In the genomic region with DNA sequence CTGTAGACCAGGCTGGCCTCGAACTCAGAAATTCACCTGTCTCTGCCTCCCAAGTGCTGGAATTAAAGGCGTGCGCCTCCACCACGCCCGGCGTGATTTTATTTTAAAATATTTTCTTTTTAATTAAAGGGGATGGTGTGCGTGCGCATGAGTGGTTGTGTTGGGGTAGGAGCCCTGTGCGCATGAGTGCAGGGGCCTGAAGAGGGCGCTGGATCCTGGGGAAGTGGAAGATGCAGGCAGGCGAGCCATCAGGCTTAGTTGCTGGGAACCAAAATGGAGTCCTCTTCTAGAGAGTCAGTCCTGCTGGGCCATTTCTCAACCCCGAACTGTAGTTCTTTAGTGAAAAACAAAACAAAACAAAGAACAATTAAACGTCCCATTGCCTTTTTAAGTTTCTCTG, we compare ENCODE assay signal across 35 mouse cellular contexts. TPM values are rescaled to one million over a fixed set of nuclear protein-coding genes. Genes with fewer than 3 reads are reported as not detected.
A peak's percentile ranks its signal among the peaks of the same experiment; 100 is the strongest.
DNase-seq lines count a peak whose midpoint lies in the region; ATAC-seq and TF ChIP-seq lines count a peak whose summit lies in the region.
"Had no signal": no experiment of that assay in that cellular context is flagged by ENCODE, and none has a peak within 500 bp of the region (broad histone marks: within the 10 kb centered on the region; RNA-seq: fewer than 3 reads in every experiment).

No protein-coding gene starts in this region.

- no peak overlapping the region for H3K27ac ChIP-seq in forebrain, postnatal 0 days (ENCODE audit: low read depth, low read length)
- no peak overlapping the region for H3K27ac ChIP-seq in forebrain, embryonic 10.5 days
- H3K27ac ChIP-seq in liver, embryonic 14.5 days, result no peak overlapping the region
- H3K27ac ChIP-seq in liver, embryonic 12.5 days, result no peak overlapping the region
- no peak overlapping the region for H3K27ac ChIP-seq in ES-Bruce4 (ENCODE audit: insufficient read depth, low read length)
- H3K27ac ChIP-seq: embryonic facial prominence, embryonic 12.5 days; forebrain, embryonic 15.5 days; gastrocnemius, adult 2 months; heart, adult 2 months; heart, embryonic 13.5 days; hindbrain, embryonic 14.5 days; intestine, embryonic 15.5 days; liver, embryonic 13.5 days; midbrain, embryonic 10.5 days; midbrain, embryonic 15.5 days; neural tube, embryonic 15.5 days had no signal

- TF ChIP-seq CTCF in forebrain, postnatal 0 days (IDR thresholded peaks at IDR 0.05; ENCODE audit: low read depth), result peak; percentile 9; the same call in 1 of the 2 replicates
- TF ChIP-seq CTCF in liver, embryonic 14.5 days (IDR thresholded peaks at IDR 0.05; ENCODE audit: low read depth), result peak; percentile 59
- peak; percentile 61 for TF ChIP-seq CTCF in ES-Bruce4 (IDR thresholded peaks at IDR 0.05; ENCODE audit: low read depth, low read length)

- DNase-seq in forebrain, postnatal 0 days, result no peak
- DNase-seq in forebrain, embryonic 10.5 days (ENCODE audit: extremely low spot score, low spot score), result no peak
- DNase-seq in liver, embryonic 14.5 days (ENCODE audit: low read depth in 3 of 3, low spot score in 3 of 3), result no peak
- peak; percentile 78 for DNase-seq in ZHBTc4 (ENCODE audit: low read depth, low spot score)
- DNase-seq in lung, postnatal 36 days, result no peak
- no peak for DNase-seq in kidney, postnatal 14 days
- DNase-seq: adrenal gland, adult 2 months; adrenal gland, postnatal 36 days; cerebellum, adult 2 months; embryo, embryonic 11 days; gastrocnemius, adult 2 months; gastrocnemius, postnatal 36 days; heart, adult 2 months; heart, postnatal 10 days; kidney, adult 2 months; kidney, postnatal 4 days; liver, embryonic 13.5 days; lung, embryonic 14.5 days; lung, postnatal 14 days; retina, postnatal 1 day; right cerebral cortex, postnatal 25 days; spleen, adult 18-20 months; thymus, adult 2 months; thymus, postnatal 4 days had no signal

- H3K27me3 ChIP-seq in forebrain, postnatal 0 days (ENCODE audit: insufficient read depth, low read length), result no peaks in the 10 kb centered on the region
- H3K27me3 ChIP-seq in forebrain, embryonic 10.5 days (ENCODE audit: poor library complexity, severe bottlenecking), result peaks cover 22% of the 10 kb centered on the region
- no peaks in the 10 kb centered on the region for H3K27me3 ChIP-seq in liver, embryonic 14.5 days (ENCODE audit: control insufficient read depth, insufficient read depth, low read length)
- no peaks in the 10 kb centered on the region for H3K27me3 ChIP-seq in liver, embryonic 12.5 days (replicated peaks)
- no peaks in the 10 kb centered on the region for H3K27me3 ChIP-seq in ES-Bruce4 (ENCODE audit: control insufficient read depth, insufficient read depth, low read length, poor library complexity, severe bottlenecking)
- H3K27me3 ChIP-seq: embryonic facial prominence, embryonic 12.5 days; forebrain, embryonic 15.5 days; heart, embryonic 13.5 days; intestine, embryonic 15.5 days; midbrain, embryonic 15.5 days; neural tube, embryonic 15.5 days had no signal

- ATAC-seq in forebrain, postnatal 0 days, result no peak
- ATAC-seq in liver, embryonic 14.5 days (ENCODE audit: insufficient read depth), result no peak
- no peak for ATAC-seq in liver, embryonic 12.5 days
- ATAC-seq: activated CD4-positive, CD25-positive, alpha-beta regulatory T cell, adult 4 months; forebrain, embryonic 15.5 days; intestine, embryonic 15.5 days; midbrain, embryonic 15.5 days had no signal

- H3K9me3 ChIP-seq in forebrain, postnatal 0 days (ENCODE audit: low read length), result no peaks in the 10 kb centered on the region
- no peaks in the 10 kb centered on the region for H3K9me3 ChIP-seq in forebrain, embryonic 10.5 days
- no peaks in the 10 kb centered on the region for H3K9me3 ChIP-seq in liver, embryonic 14.5 days (ENCODE audit: control insufficient read depth, low read length)
- H3K9me3 ChIP-seq in liver, embryonic 12.5 days (replicated peaks), result no peaks in the 10 kb centered on the region
- H3K9me3 ChIP-seq in ES-Bruce4 (replicated peaks; ENCODE audit: control insufficient read depth, insufficient read depth, low read length, poor library complexity, severe bottlenecking), result no peaks in the 10 kb centered on the region
- H3K9me3 ChIP-seq: embryonic facial prominence, embryonic 12.5 days; forebrain, embryonic 15.5 days; heart, embryonic 13.5 days; intestine, embryonic 15.5 days; liver, embryonic 13.5 days; midbrain, embryonic 10.5 days; midbrain, embryonic 15.5 days; neural tube, embryonic 15.5 days had no signal

- H3K4me2 ChIP-seq in forebrain, postnatal 0 days (ENCODE audit: low read depth), result no peak overlapping the region
- no peak overlapping the region for H3K4me2 ChIP-seq in liver, embryonic 14.5 days (ENCODE audit: low read depth)
- no peak overlapping the region for H3K4me2 ChIP-seq in liver, embryonic 12.5 days
- H3K4me2 ChIP-seq: embryonic facial prominence, embryonic 12.5 days; forebrain, embryonic 15.5 days; heart, embryonic 13.5 days; hindbrain, embryonic 14.5 days; intestine, embryonic 15.5 days; liver, embryonic 13.5 days; lung, embryonic 14.5 days; midbrain, embryonic 15.5 days; neural tube, embryonic 15.5 days had no signal

- TF ChIP-seq EP300 in liver, embryonic 14.5 days (IDR thresholded peaks at IDR 0.05; ENCODE audit: low read depth), result no peak
- no peak for TF ChIP-seq EP300 in ES-Bruce4 (IDR thresholded peaks at IDR 0.05; ENCODE audit: insufficient read depth, low read depth, low read length)

- no peaks in the 10 kb centered on the region for H3K36me3 ChIP-seq in forebrain, postnatal 0 days (ENCODE audit: insufficient read depth)
- H3K36me3 ChIP-seq in forebrain, embryonic 10.5 days (replicated peaks), result no peaks in the 10 kb centered on the region
- no peaks in the 10 kb centered on the region for H3K36me3 ChIP-seq in liver, embryonic 14.5 days (replicated peaks; ENCODE audit: control insufficient read depth, insufficient read depth, low read depth)
- no peaks in the 10 kb centered on the region for H3K36me3 ChIP-seq in liver, embryonic 12.5 days
- H3K36me3 ChIP-seq in ES-Bruce4 (ENCODE audit: control insufficient read depth, insufficient read depth, low read length, poor library complexity, severe bottlenecking), result no peaks in the 10 kb centered on the region
- H3K36me3 ChIP-seq: embryonic facial prominence, embryonic 12.5 days; forebrain, embryonic 15.5 days; heart, embryonic 13.5 days; intestine, embryonic 15.5 days; liver, embryonic 13.5 days; midbrain, embryonic 10.5 days; midbrain, embryonic 15.5 days; neural tube, embryonic 15.5 days had no signal

- no peak for TF ChIP-seq POLR2A in ES-Bruce4 (IDR thresholded peaks at IDR 0.05; ENCODE audit: insufficient read depth, low read length)

- WGBS in forebrain, postnatal 0 days, result 94% methylated on average over 13 of the region's 13 CpGs
- WGBS in forebrain, embryonic 10.5 days, result 89% methylated on average over 13 of the region's 13 CpGs
- 86% methylated on average over 13 of the region's 13 CpGs for WGBS in liver, embryonic 14.5 days (ENCODE audit: insufficient replicate concordance)
- 81% methylated on average over 13 of the region's 13 CpGs for WGBS in liver, embryonic 12.5 days (ENCODE audit: insufficient replicate concordance)

- no peak overlapping the region for H3K4me3 ChIP-seq in forebrain, postnatal 0 days (ENCODE audit: low read depth, low read length)
- H3K4me3 ChIP-seq in forebrain, embryonic 10.5 days, result no peak overlapping the region
- H3K4me3 ChIP-seq in liver, embryonic 14.5 days (ENCODE audit: insufficient read depth in 1 of 2, low read depth in 2 of 2, low read length in 2 of 2), result no peak overlapping the region
- H3K4me3 ChIP-seq in liver, embryonic 12.5 days, result no peak overlapping the region
- H3K4me3 ChIP-seq in ES-Bruce4 (ENCODE audit: low read depth, low read length), result no peak overlapping the region
- H3K4me3 ChIP-seq: embryonic facial prominence, embryonic 12.5 days; forebrain, embryonic 15.5 days; gastrocnemius, adult 2 months; heart, adult 2 months; heart, embryonic 13.5 days; intestine, embryonic 15.5 days; liver, embryonic 13.5 days; midbrain, embryonic 10.5 days; midbrain, embryonic 15.5 days; neural tube, embryonic 15.5 days had no signal

- H3K9ac ChIP-seq in forebrain, postnatal 0 days, result no peak overlapping the region
- no peak overlapping the region for H3K9ac ChIP-seq in liver, embryonic 14.5 days (replicated peaks)
- H3K9ac ChIP-seq in liver, embryonic 12.5 days, result no peak overlapping the region
- no peak overlapping the region for H3K9ac ChIP-seq in ES-Bruce4 (ENCODE audit: low read depth, poor library complexity, severe bottlenecking)
- H3K9ac ChIP-seq: embryonic facial prominence, embryonic 12.5 days; forebrain, embryonic 15.5 days; heart, embryonic 13.5 days; hindbrain, embryonic 14.5 days; intestine, embryonic 15.5 days; liver, embryonic 13.5 days; lung, embryonic 14.5 days; midbrain, embryonic 15.5 days; neural tube, embryonic 15.5 days had no signal

- H3K4me1 ChIP-seq in forebrain, postnatal 0 days (ENCODE audit: insufficient read depth), result peaks cover 17% of the 10 kb centered on the region
- peaks cover 30% of the 10 kb centered on the region for H3K4me1 ChIP-seq in forebrain, embryonic 10.5 days
- peaks cover 9 to 15% of the 10 kb centered on the region in 2 experiments for H3K4me1 ChIP-seq in liver, embryonic 14.5 days (replicated peaks; ENCODE audit: control insufficient read depth in 2 of 2, insufficient read depth in 2 of 2, low read length in 1 of 2)
- peaks cover 33% of the 10 kb centered on the region for H3K4me1 ChIP-seq in liver, embryonic 12.5 days
- H3K4me1 ChIP-seq in ES-Bruce4 (ENCODE audit: control insufficient read depth, insufficient read depth, low read length), result no peaks in the 10 kb centered on the region

RNA-seq across cellular contexts. Expression of a gene that starts 2.6 kb away (rescaled TPM):
- total RNA-seq in forebrain, postnatal 0 days (2014; rRNA removed), result 31.5 and 35.5 TPM in 2 replicates
- polyA plus RNA-seq in forebrain, postnatal 0 days (2015; fragmentation: Nextera tagmentation; extraction: Ambion mirVana), result 18.9 and 22.8 TPM in 2 replicates
- 5.4 and 5.5 TPM in 2 replicates for polyA plus RNA-seq in forebrain, embryonic 10.5 days (2016; fragmentation: Nextera tagmentation; extraction: Ambion mirVana)
- 22.1 and 24.6 TPM in 2 replicates for polyA plus RNA-seq in liver, embryonic 14.5 days (2012; rRNA removed)
- 13.6 and 14.1 TPM in 2 replicates for polyA plus RNA-seq in liver, embryonic 14.5 days (2014; fragmentation: Nextera tagmentation; extraction: Ambion mirVana)
- 13.6 and 14.2 TPM in 2 replicates for polyA plus RNA-seq in liver, embryonic 12.5 days (2016; fragmentation: Nextera tagmentation; extraction: Ambion mirVana)
- polyA plus RNA-seq in ES-Bruce4 (2011; ENCODE audit: insufficient read depth, insufficient read length, low read depth, missing spikeins), result 9.7 and 12.6 TPM in 2 replicates

Comparison
In these comparisons a context has a peak if more than half of its experiments do, and no peak if none do; other contexts are left out.
1. CTCF ChIP-seq: peak in every context shown above with its lines; median percentile 61 in ES-Bruce4; 59 in liver, embryonic 14.5 days; 9 in forebrain, postnatal 0 days.